Mouse (Mus musculus): ENCODE measurements at regions not wholly inside any gene's neighbourhood (a gene's known extent, or its start where the extent isn't known, plus 50 kb on each side); places are given as distances from the start of the nearest gene placed in this dataset.
"Not testable (repeated sequence)": the region's sequence is repeated elsewhere in the genome, so short reads cannot be mapped to it uniquely, and the experiment has no call there.

- H3K9me3 ChIP-seq (replicated peaks); H3K27me3 ChIP-seq; H3K36me3 ChIP-seq (replicated peaks): not testable (repeated sequence)
- ATAC-seq (ENCODE audit: insufficient read depth): peak; percentile 90
- Histone ChIP-seq H3K4me3 (replicated peaks) (peak overlapping the region; percentile 51), H3K9ac (peak overlapping the region; percentile 48), H3K4me2 (peak overlapping the region; percentile 72), H3K27ac (replicated peaks) (peak overlapping the region; percentile 93), H3K4me1 (replicated peaks) (peaks cover 43% of the 10 kb centered on the region)
- 27% methylated on average over 3 of the region's 3 CpGs for WGBS (ENCODE audit: insufficient replicate concordance)
Observed at GRCm38 (mm10) chr2:39325122-39325521, 98.9 kb upstream of the Ppp6c start.

GRCm38 (mm10) chr2:39299798-39300382 is 73.6 kb upstream of the Ppp6c start:
- Histone ChIP-seq H3K27me3 (no peaks in the 10 kb centered on the region), H3K36me3 (replicated peaks) (no peaks in the 10 kb centered on the region), H3K9ac (no peak overlapping the region), H3K27ac (replicated peaks) (no peak overlapping the region), H3K4me3 (replicated peaks) (no peak overlapping the region), H3K4me2 (no peak overlapping the region), H3K9me3 (replicated peaks) (no peaks in the 10 kb centered on the region), H3K4me1 (replicated peaks) (no peaks in the 10 kb centered on the region)
- peak; percentile 15; the same call in 1 of the 2 replicates for ATAC-seq (ENCODE audit: insufficient read depth)
- 40% methylated on average over 2 of the region's 2 CpGs for WGBS (ENCODE audit: insufficient replicate concordance)

DNA sequence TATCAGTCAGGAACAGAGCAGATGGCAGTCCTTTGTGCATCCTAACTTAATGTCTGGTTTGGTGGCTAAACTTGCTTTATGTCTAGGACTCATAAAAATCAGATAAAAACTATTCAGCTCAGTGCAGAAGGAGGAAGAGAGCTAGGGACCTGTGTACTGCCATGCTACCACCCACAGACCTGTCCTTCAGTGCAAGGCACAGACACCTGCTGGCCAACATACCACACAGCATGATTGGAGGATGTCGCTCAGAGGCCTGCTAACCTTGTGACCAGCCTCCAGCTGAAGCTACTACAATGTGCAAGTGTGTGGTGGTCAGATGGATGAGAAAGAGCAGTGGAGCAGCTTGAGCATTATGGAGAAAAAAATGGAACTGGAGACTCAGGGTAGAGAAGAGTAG is 73.0 kb upstream of the Ppp6c start:
- Histone ChIP-seq H3K4me1 (replicated peaks) (no peaks in the 10 kb centered on the region), H3K27me3 (no peaks in the 10 kb centered on the region), H3K9ac (no peak overlapping the region), H3K27ac (replicated peaks) (no peak overlapping the region), H3K36me3 (replicated peaks) (no peaks in the 10 kb centered on the region), H3K4me3 (replicated peaks) (no peak overlapping the region), H3K4me2 (no peak overlapping the region), H3K9me3 (replicated peaks) (no peaks in the 10 kb centered on the region)
- no peak for ATAC-seq (ENCODE audit: insufficient read depth)
- WGBS (ENCODE audit: insufficient replicate concordance): 73% methylated on average over 1 of the region's 1 CpGs

- Histone ChIP-seq H3K4me3 (replicated peaks) (no peak overlapping the region), H3K36me3 (replicated peaks) (no peaks in the 10 kb centered on the region), H3K27ac (replicated peaks) (no peak overlapping the region), H3K4me2 (no peak overlapping the region), H3K27me3 (no peaks in the 10 kb centered on the region), H3K9me3 (replicated peaks) (no peaks in the 10 kb centered on the region), H3K9ac (no peak overlapping the region), H3K4me1 (replicated peaks) (no peaks in the 10 kb centered on the region)
- ATAC-seq (ENCODE audit: insufficient read depth): no peak
- 32% methylated on average over 1 of the region's 1 CpGs for WGBS (ENCODE audit: insufficient replicate concordance)
Observed at GRCm38 (mm10) chr2:39295435-39295834, 69.2 kb upstream of the Ppp6c start.

DNA sequence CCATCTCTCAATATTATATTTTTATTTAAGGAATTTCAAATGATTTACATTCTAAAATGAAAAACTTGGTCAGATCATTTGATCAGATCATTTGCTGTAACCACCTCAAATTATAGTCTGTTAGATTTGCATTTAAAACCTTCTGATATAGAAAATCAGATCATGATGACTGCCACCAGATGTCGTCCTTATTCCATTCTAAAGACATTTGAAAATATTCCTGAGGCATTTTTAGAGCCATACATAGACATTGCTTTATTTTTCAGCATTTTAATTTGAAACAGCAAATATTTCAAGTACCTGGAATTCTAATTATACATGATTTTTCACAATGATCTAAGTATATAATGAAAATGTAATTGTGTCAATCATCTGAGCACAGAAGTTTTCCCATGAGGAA is 52.0 kb upstream of the Ppp6c start:
- H3K36me3 ChIP-seq (replicated peaks): no peaks in the 10 kb centered on the region
- no peaks in the 10 kb centered on the region for H3K4me1 ChIP-seq (replicated peaks)
- no peak overlapping the region for H3K27ac ChIP-seq (replicated peaks)
- no peaks in the 10 kb centered on the region for H3K9me3 ChIP-seq (replicated peaks)
- WGBS (ENCODE audit: insufficient replicate concordance): 33% methylated on average over 1 of the region's 1 CpGs
- no peak overlapping the region for H3K4me3 ChIP-seq (replicated peaks)
- no peak for ATAC-seq (ENCODE audit: insufficient read depth)
- no peaks in the 10 kb centered on the region for H3K27me3 ChIP-seq
- no peak overlapping the region for H3K9ac ChIP-seq
- no peak overlapping the region for H3K4me2 ChIP-seq
